Mouse (Mus musculus) hindbrain, embryonic 13.5 days (tissue): ENCODE results near the gene Man2a2. TPM values are rescaled to one million over a fixed set of nuclear protein-coding genes. Genes with fewer than 3 reads are reported as not detected.
A peak's percentile ranks its signal among the peaks of the same experiment; 100 is the strongest.

Source experiments
- ATAC-seq: fragments of 200-750 bp; cut with Nextera tagmentation; 2 replicates; pipeline ENCODE4 v1.8.0; 2017; ENCODE audit warnings: moderate TSS enrichment; ENCODE audit not compliant: low FRiP score
- H3K27ac ChIP-seq: fragments of 300-500 bp; sonication (generic); 2 replicates; pipeline ENCODE4 v1.5.1; 2015; ENCODE audit warnings: inconsistent platforms, mild to moderate bottlenecking, moderate library complexity
- H3K27me3 ChIP-seq: fragments of 300-500 bp; sonication (generic); 2 replicates; pipeline ENCODE4 v1.6.1; 2015; ENCODE audit warnings: mild to moderate bottlenecking, inconsistent platforms
- H3K36me3 ChIP-seq: fragments of 300-500 bp; sonication (generic); 2 replicates; pipeline ENCODE4 v1.6.1; 2015; ENCODE audit warnings: mild to moderate bottlenecking, inconsistent platforms
- H3K4me1 ChIP-seq: fragments of 300-500 bp; sonication (generic); replicated peaks from 2 replicates; pipeline ENCODE4 v1.6.1; 2015; ENCODE audit warnings: inconsistent platforms
- H3K4me2 ChIP-seq: fragments of 300-500 bp; sonication (generic); 2 replicates; pipeline ENCODE4 v1.6.1; 2015; ENCODE audit warnings: inconsistent platforms, mild to moderate bottlenecking, moderate library complexity
- H3K4me3 ChIP-seq: fragments of 300-500 bp; sonication (generic); 2 replicates; pipeline ENCODE4 v1.5.1; 2015; ENCODE audit warnings: mild to moderate bottlenecking, inconsistent platforms
- H3K9ac ChIP-seq: fragments of 300-500 bp; sonication (generic); 2 replicates; pipeline ENCODE4 v1.6.1; 2015; ENCODE audit warnings: mild to moderate bottlenecking, inconsistent platforms
- H3K9me3 ChIP-seq: fragments of 300-500 bp; sonication (generic); 2 replicates; pipeline ENCODE4 v1.6.1; 2016; ENCODE audit warnings: inconsistent platforms
- WGBS: fragments of 180-500 bp; shearing (Covaris S2); methylation state at CpG from one replicate; pipeline ENCODE4 v1.1.7; 2015; 5-methylcytosine and 5-hydroxymethylcytosine counted together
- polyA plus RNA-seq: library from polyadenylated mRNA; unstranded; fragments of >200 nt; fragmentation: Nextera tagmentation; extraction: Ambion mirVana; gene quantifications from 2 replicates; pipeline ENCODE4 v1.2.1, GENCODE M21; 2015

Gene Man2a2
- polyA plus RNA-seq, 1 experiment from 2014 or later = 20.8 TPM

DNA sequence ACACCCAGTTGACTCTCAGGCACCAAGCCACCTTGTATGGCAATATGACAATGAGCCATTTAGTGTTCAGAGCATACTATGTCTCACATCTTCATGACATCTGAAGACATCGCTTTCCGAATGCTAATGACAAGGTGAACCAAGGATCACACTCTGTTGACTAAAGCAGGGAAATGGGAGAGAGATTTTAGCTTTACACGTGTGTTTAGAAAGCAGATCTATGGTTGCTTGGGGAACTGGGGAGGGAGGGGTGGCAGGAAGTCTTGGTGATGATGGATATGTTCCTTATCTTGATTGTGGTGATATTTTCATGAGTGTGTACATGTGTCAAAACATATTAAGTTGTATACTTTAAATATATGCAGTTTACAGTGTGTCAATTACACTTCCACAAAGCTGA, 35.0 kb upstream of the Man2a2 start:
- ATAC-seq = no peak
- Histone ChIP-seq H3K36me3 (no peaks in the 10 kb centered on the region), H3K9ac (no peak overlapping the region), H3K4me1 (peaks cover 7% of the 10 kb centered on the region), H3K4me3 (no peak overlapping the region), H3K27me3 (peaks cover 26% of the 10 kb centered on the region), H3K27ac (no peak overlapping the region), H3K4me2 (no peak overlapping the region), H3K9me3 (no peaks in the 10 kb centered on the region)
- WGBS = 88% methylated on average over 3 of the region's 3 CpGs

- Histone ChIP-seq H3K27ac (no peak within 1 kb of the TSS), H3K4me1 (peaks cover 16% of the 10 kb centered on the region), H3K27me3 (peaks cover 26% of the 10 kb centered on the region), H3K4me2 (no peak within 1 kb of the TSS), H3K9ac (no peak within 1 kb of the TSS), H3K36me3 (no peaks in the 10 kb centered on the region), H3K9me3 (no peaks in the 10 kb centered on the region), H3K4me3 (no peak within 1 kb of the TSS)
- ATAC-seq = no peak
- 79% methylated on average over 9 of the region's 9 CpGs for WGBS
These were observed 34.1 kb upstream of the Man2a2 start, which contains the start of gene Furin for GRCm38 (mm10) chr7:80405188-80405695. TSS of gene Furin (minus strand) at chr7:80405436.

DNA sequence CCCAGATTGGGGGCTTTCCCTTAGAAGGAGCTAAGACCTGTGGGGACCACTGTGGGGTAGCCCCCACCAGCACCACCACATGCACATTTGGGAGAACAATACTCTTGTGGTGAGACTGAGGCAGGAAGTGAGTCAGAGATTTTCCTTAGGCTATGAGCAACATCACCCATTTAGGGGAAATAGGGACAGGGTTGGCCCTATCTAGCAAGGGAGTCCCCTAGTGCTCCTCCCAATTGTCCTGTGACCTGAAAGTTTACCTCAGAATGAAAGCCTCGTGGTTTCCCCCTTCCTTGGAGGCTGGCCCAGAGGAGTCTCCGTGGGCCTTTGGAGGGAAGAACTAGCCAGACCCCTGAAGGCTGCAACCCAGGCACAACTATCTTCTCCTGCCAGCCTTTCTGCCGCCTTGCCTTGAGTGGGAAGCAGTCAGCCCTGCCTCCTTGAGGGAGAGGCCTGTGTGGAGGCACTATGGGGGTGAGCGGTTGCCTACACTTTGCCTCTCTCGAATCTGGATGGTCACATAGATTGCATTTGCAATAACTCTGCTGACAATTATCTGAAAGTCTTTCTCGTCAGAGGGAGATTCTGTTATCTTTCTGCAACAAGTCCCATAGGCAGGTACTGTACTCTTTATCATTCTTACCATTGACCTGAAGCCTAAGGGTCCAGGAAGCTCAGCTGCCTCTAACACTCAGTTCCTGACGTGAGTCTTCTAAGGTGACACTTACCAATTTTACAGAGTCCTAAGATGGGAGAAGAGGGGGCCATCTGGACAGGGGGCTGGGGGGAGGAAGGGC, 33.1 kb upstream of the Man2a2 start:
- WGBS = 72% methylated on average over 7 of the region's 7 CpGs
- H3K27ac ChIP-seq = no peak overlapping the region
- peaks cover 26% of the 10 kb centered on the region for H3K27me3 ChIP-seq
- H3K4me1 ChIP-seq = peaks cover 24% of the 10 kb centered on the region
- no peaks in the 10 kb centered on the region for H3K9me3 ChIP-seq
- H3K4me3 ChIP-seq = no peak overlapping the region
- H3K4me2 ChIP-seq = no peak overlapping the region
- no peak for ATAC-seq
- H3K36me3 ChIP-seq = no peaks in the 10 kb centered on the region
- no peak overlapping the region for H3K9ac ChIP-seq

- no peaks in the 10 kb centered on the region for H3K36me3 ChIP-seq
- no peak for ATAC-seq
- H3K9me3 ChIP-seq = no peaks in the 10 kb centered on the region
- no peak overlapping the region for H3K27ac ChIP-seq
- peaks cover 31% of the 10 kb centered on the region for H3K4me1 ChIP-seq
- 53% methylated on average over 9 of the region's 9 CpGs for WGBS
- H3K4me2 ChIP-seq = peak overlapping the region; percentile 93
- peaks cover 26% of the 10 kb centered on the region for H3K27me3 ChIP-seq
- H3K4me3 ChIP-seq = peak overlapping the region; percentile 94; the same call in 1 of the 2 replicates
- H3K9ac ChIP-seq = no peak overlapping the region
These were observed 32.4 kb upstream of the Man2a2 start for GRCm38 (mm10) chr7:80403551-80403950.

GRCm38 (mm10) chr7:80402651-80403321, 31.6 kb upstream of the Man2a2 start:
- Histone ChIP-seq H3K36me3 (peaks cover 1% of the 10 kb centered on the region; the same call in 1 of the 2 replicates), H3K9ac (peak overlapping the region; percentile 97), H3K9me3 (no peaks in the 10 kb centered on the region), H3K4me2 (peak overlapping the region; percentile 93), H3K4me3 (peak overlapping the region; percentile 94), H3K27me3 (peaks cover 26% of the 10 kb centered on the region), H3K4me1 (peaks cover 31% of the 10 kb centered on the region), H3K27ac (peak overlapping the region; percentile 85)
- peak; percentile 66 for ATAC-seq
- WGBS = under 1% methylated on average over 40 of the region's 92 CpGs

- peaks cover 31% of the 10 kb centered on the region for H3K4me1 ChIP-seq
- H3K36me3 ChIP-seq = peaks cover 5% of the 10 kb centered on the region
- H3K27ac ChIP-seq = peak overlapping the region; percentile 85
- H3K4me3 ChIP-seq = peak overlapping the region; percentile 94
- H3K9me3 ChIP-seq = no peaks in the 10 kb centered on the region
- peaks cover 26% of the 10 kb centered on the region for H3K27me3 ChIP-seq
- peak overlapping the region; percentile 97 for H3K9ac ChIP-seq
- ATAC-seq = peak; percentile 69
- WGBS = 1% methylated on average over 51 of the region's 102 CpGs
- H3K4me2 ChIP-seq = peak overlapping the region; percentile 93
These were observed 30.9 kb upstream of the Man2a2 start for GRCm38 (mm10) chr7:80401860-80402641.

GRCm38 (mm10) chr7:80401041-80401859, 30.1 kb upstream of the Man2a2 start:
- H3K9me3 ChIP-seq = no peaks in the 10 kb centered on the region
- H3K9ac ChIP-seq = peak overlapping the region; percentile 97
- peaks cover 13% of the 10 kb centered on the region for H3K36me3 ChIP-seq
- H3K27me3 ChIP-seq = peaks cover 26% of the 10 kb centered on the region
- no peak for ATAC-seq
- peak overlapping the region; percentile 85; the same call in 1 of the 2 replicates for H3K27ac ChIP-seq
- peak overlapping the region; percentile 94 for H3K4me3 ChIP-seq
- WGBS = 29% methylated on average over 5 of the region's 5 CpGs
- peaks cover 31% of the 10 kb centered on the region for H3K4me1 ChIP-seq
- H3K4me2 ChIP-seq = peak overlapping the region; percentile 93

DNA sequence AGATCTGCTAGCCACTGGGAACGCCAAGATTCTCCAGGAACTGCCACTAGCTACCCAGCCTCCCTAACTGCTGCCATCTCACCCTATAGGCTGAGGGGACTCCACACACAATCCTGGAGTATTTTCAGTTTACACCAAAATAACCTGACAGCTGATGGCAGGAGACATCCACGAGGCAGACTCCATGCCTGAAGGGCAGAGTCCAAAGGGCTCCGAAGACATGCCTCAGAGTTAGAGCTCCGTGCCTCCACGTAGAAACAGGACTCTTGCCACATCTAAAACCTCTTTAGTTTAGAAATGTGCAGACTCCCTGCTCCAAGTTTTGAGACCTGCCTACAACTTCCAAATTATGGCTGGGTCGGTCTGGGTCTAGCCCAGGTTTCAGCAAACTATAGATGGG, 29.4 kb upstream of the Man2a2 start:
- peaks cover 31% of the 10 kb centered on the region for H3K4me1 ChIP-seq
- H3K9ac ChIP-seq = peak overlapping the region; percentile 97
- 0 out of 2 replicates have a peak overlapping the region, but pooled peaks have one; percentile 2 for H3K27ac ChIP-seq
- H3K4me3 ChIP-seq = no peak overlapping the region
- peak overlapping the region; percentile 93 for H3K4me2 ChIP-seq
- H3K27me3 ChIP-seq = peaks cover 21% of the 10 kb centered on the region; the same call in 1 of the 2 replicates
- no peak for ATAC-seq
- H3K36me3 ChIP-seq = peaks cover 19% of the 10 kb centered on the region
- 82% methylated on average over 6 of the region's 6 CpGs for WGBS
- no peaks in the 10 kb centered on the region for H3K9me3 ChIP-seq

DNA sequence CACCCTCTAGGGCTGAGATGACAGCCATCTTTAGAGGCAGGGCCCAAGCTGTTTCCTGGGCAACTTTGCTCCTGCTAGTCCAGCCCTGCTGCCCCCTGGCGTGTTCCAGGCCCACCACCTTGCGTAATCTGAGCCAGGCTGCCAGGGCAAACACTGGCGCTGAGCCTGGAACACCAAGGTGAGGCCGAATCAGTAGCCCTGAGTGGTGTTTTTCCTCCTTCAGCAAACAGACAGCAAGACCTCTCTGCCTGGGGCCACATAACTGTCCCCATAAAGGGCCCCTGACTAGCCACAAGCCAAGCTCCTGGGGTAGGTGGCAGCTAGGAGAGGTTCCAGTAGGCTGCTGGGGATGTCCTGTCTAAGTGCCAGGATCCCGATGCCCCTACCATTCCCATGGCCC, 28.9 kb upstream of the Man2a2 start:
- no peak overlapping the region for H3K4me3 ChIP-seq
- H3K4me1 ChIP-seq = peaks cover 31% of the 10 kb centered on the region
- H3K9me3 ChIP-seq = no peaks in the 10 kb centered on the region
- peak overlapping the region; percentile 97 for H3K9ac ChIP-seq
- peaks cover 23% of the 10 kb centered on the region for H3K36me3 ChIP-seq
- H3K27ac ChIP-seq = 0 out of 2 replicates have a peak overlapping the region, but pooled peaks have one; percentile 2
- WGBS = 61% methylated on average over 5 of the region's 5 CpGs
- ATAC-seq = no peak
- H3K27me3 ChIP-seq = peaks cover 16% of the 10 kb centered on the region; the same call in 1 of the 2 replicates
- peak overlapping the region; percentile 13 for H3K4me2 ChIP-seq

DNA sequence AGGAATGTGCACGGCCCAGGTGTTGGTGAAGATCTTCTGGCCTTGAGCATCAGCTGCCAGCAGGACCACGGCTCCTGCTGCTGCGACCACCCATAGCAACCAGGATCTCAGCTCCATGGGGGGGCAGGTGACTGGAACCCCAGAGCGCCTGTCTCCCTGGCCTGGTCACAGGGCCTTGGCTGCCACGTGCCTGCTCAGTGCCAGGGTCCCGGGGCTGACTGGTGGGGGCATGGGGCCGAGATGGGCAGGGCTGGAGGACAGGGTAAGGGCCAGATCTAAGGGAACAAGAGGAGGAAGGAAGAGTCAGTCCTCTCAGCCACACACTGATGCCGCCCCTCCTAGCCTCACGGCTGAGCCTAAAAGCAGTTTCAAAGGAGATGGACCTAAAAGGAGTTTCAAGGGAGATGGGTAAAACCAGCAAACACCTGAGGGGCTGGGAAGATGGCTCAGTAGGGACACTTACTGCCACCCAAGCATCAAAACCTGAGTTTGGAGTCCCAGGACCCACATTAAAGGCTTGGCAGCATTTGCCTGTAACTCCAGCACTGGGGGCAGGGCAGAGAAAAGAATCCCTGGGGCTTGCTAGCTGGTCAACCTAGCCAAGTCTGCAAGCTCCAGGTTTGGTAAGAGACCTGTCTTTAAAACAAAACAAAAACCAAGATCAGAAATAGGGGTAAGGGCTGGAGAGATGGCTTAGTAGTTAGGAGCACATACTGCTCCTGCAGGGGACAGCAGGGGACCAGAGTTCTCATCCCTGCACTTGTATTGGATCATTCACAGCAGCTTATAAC, 27.7 kb upstream of the Man2a2 start:
- ATAC-seq = no peak
- Histone ChIP-seq H3K9me3 (no peaks in the 10 kb centered on the region), H3K36me3 (peaks cover 32% of the 10 kb centered on the region), H3K27ac (no peak overlapping the region), H3K4me1 (peaks cover 31% of the 10 kb centered on the region), H3K9ac (0 out of 2 replicates have a peak overlapping the region, but pooled peaks have one; percentile 43), H3K4me2 (no peak overlapping the region), H3K27me3 (peaks cover 4% of the 10 kb centered on the region; the same call in 1 of the 2 replicates), H3K4me3 (no peak overlapping the region)
- 78% methylated on average over 9 of the region's 9 CpGs for WGBS
